Mouse (Mus musculus): ENCODE measurements around the gene Plxnd1. TPM values are rescaled to one million over a fixed set of nuclear protein-coding genes. Genes with fewer than 3 reads are reported as not detected.

The Plxnd1 gene
- polyA plus RNA-seq, 1 experiment, result 24.2 TPM

GRCm38 (mm10) chr6:115945633-115946032 lies 49.2 kb downstream of the Plxnd1 start:
- Histone ChIP-seq H3K27ac (ENCODE audit: insufficient read depth, low read length) (no peak overlapping the region), H3K4me1 (ENCODE audit: control insufficient read depth, insufficient read depth, low read length) (no peaks in the 10 kb centered on the region), H3K4me3 (replicated peaks; ENCODE audit: insufficient read depth, low read depth, low read length) (no peak overlapping the region), H3K27me3 (ENCODE audit: control insufficient read depth, insufficient read depth, low read length) (no peaks in the 10 kb centered on the region)
- 91% methylated on average over 8 of the region's 8 CpGs for WGBS
- DNase-seq, result no peak
- TF ChIP-seq POLR2A (IDR thresholded peaks at IDR 0.05; ENCODE audit: borderline replicate concordance, insufficient read depth, low read length), result no peak
- no peak for TF ChIP-seq CTCF (IDR thresholded peaks at IDR 0.05; ENCODE audit: borderline replicate concordance, insufficient read depth, low read depth, low read length)

- 94% methylated on average over 5 of the region's 5 CpGs for WGBS
- no peak for DNase-seq
- Histone ChIP-seq H3K27me3 (ENCODE audit: control insufficient read depth, insufficient read depth, low read length) (no peaks in the 10 kb centered on the region), H3K4me3 (replicated peaks; ENCODE audit: insufficient read depth, low read depth, low read length) (no peak within 1 kb of the TSS), H3K4me1 (ENCODE audit: control insufficient read depth, insufficient read depth, low read length) (no peaks in the 10 kb centered on the region), H3K27ac (ENCODE audit: insufficient read depth, low read length) (no peak within 1 kb of the TSS)
- TF ChIP-seq CTCF (IDR thresholded peaks at IDR 0.05; ENCODE audit: borderline replicate concordance, insufficient read depth, low read depth, low read length) (no peak), POLR2A (IDR thresholded peaks at IDR 0.05; ENCODE audit: borderline replicate concordance, insufficient read depth, low read length) (no peak)
These were observed 50.2 kb downstream of the Plxnd1 start, which contains the start of gene H1foo for GRCm38 (mm10) chr6:115944638-115945037. H1foo (plus strand) TSS chr6:115944938.

- Histone ChIP-seq H3K4me1 (ENCODE audit: control insufficient read depth, insufficient read depth, low read length) (no peaks in the 10 kb centered on the region), H3K4me3 (replicated peaks; ENCODE audit: insufficient read depth, low read depth, low read length) (no peak overlapping the region), H3K27me3 (ENCODE audit: control insufficient read depth, insufficient read depth, low read length) (no peaks in the 10 kb centered on the region), H3K27ac (ENCODE audit: insufficient read depth, low read length) (no peak overlapping the region)
- WGBS, result 91% methylated on average over 9 of the region's 9 CpGs
- no peak for TF ChIP-seq CTCF (IDR thresholded peaks at IDR 0.05; ENCODE audit: borderline replicate concordance, insufficient read depth, low read depth, low read length)
- no peak for TF ChIP-seq POLR2A (IDR thresholded peaks at IDR 0.05; ENCODE audit: borderline replicate concordance, insufficient read depth, low read length)
- DNase-seq, result no peak
These were observed 51.0 kb downstream of the Plxnd1 start for GRCm38 (mm10) chr6:115943498-115944427.

- no peak for DNase-seq
- H3K4me1 ChIP-seq (ENCODE audit: control insufficient read depth, insufficient read depth, low read length), result no peaks in the 10 kb centered on the region
- H3K4me3 ChIP-seq (replicated peaks; ENCODE audit: insufficient read depth, low read depth, low read length), result no peak overlapping the region
- TF ChIP-seq POLR2A (IDR thresholded peaks at IDR 0.05; ENCODE audit: borderline replicate concordance, insufficient read depth, low read length), result no peak
- TF ChIP-seq CTCF (IDR thresholded peaks at IDR 0.05; ENCODE audit: borderline replicate concordance, insufficient read depth, low read depth, low read length), result no peak
- no peaks in the 10 kb centered on the region for H3K27me3 ChIP-seq (ENCODE audit: control insufficient read depth, insufficient read depth, low read length)
- 20% methylated on average over 8 of the region's 12 CpGs for WGBS
- no peak overlapping the region for H3K27ac ChIP-seq (ENCODE audit: insufficient read depth, low read length)
These were observed 53.7 kb downstream of the Plxnd1 start for GRCm38 (mm10) chr6:115941128-115941527.

- TF ChIP-seq CTCF (IDR thresholded peaks at IDR 0.05; ENCODE audit: borderline replicate concordance, insufficient read depth, low read depth, low read length), result no peak
- no peak for TF ChIP-seq POLR2A (IDR thresholded peaks at IDR 0.05; ENCODE audit: borderline replicate concordance, insufficient read depth, low read length)
- no peak overlapping the region for H3K4me3 ChIP-seq (replicated peaks; ENCODE audit: insufficient read depth, low read depth, low read length)
- 27% methylated on average over 1 of the region's 1 CpGs for WGBS
- peaks cover 2% of the 10 kb centered on the region; the same call in 1 of the 2 replicates for H3K4me1 ChIP-seq (ENCODE audit: control insufficient read depth, insufficient read depth, low read length)
- DNase-seq, result no peak
- H3K27me3 ChIP-seq (ENCODE audit: control insufficient read depth, insufficient read depth, low read length), result no peaks in the 10 kb centered on the region
- H3K27ac ChIP-seq (ENCODE audit: insufficient read depth, low read length), result no peak overlapping the region
These were observed 54.2 kb downstream of the Plxnd1 start for GRCm38 (mm10) chr6:115940603-115941002.

- peaks cover 9% of the 10 kb centered on the region; the same call in 1 of the 2 replicates for H3K4me1 ChIP-seq (ENCODE audit: control insufficient read depth, insufficient read depth, low read length)
- H3K4me3 ChIP-seq (replicated peaks; ENCODE audit: insufficient read depth, low read depth, low read length), result no peak overlapping the region
- H3K27ac ChIP-seq (ENCODE audit: insufficient read depth, low read length), result no peak overlapping the region
- H3K27me3 ChIP-seq (ENCODE audit: control insufficient read depth, insufficient read depth, low read length), result no peaks in the 10 kb centered on the region
- 83% methylated on average over 1 of the region's 1 CpGs for WGBS
- TF ChIP-seq CTCF (IDR thresholded peaks at IDR 0.05; ENCODE audit: borderline replicate concordance, insufficient read depth, low read depth, low read length) (no peak), POLR2A (IDR thresholded peaks at IDR 0.05; ENCODE audit: borderline replicate concordance, insufficient read depth, low read length) (no peak)
- DNase-seq, result no peak
These were observed 56.0 kb downstream of the Plxnd1 start for GRCm38 (mm10) chr6:115938798-115939197.

- Histone ChIP-seq H3K27ac (ENCODE audit: insufficient read depth, low read length) (no peak overlapping the region), H3K4me1 (ENCODE audit: control insufficient read depth, insufficient read depth, low read length) (peaks cover 9% of the 10 kb centered on the region; the same call in 1 of the 2 replicates), H3K27me3 (ENCODE audit: control insufficient read depth, insufficient read depth, low read length) (no peaks in the 10 kb centered on the region), H3K4me3 (replicated peaks; ENCODE audit: insufficient read depth, low read depth, low read length) (no peak overlapping the region)
- TF ChIP-seq POLR2A (IDR thresholded peaks at IDR 0.05; ENCODE audit: borderline replicate concordance, insufficient read depth, low read length), result no peak
- no peak for TF ChIP-seq CTCF (IDR thresholded peaks at IDR 0.05; ENCODE audit: borderline replicate concordance, insufficient read depth, low read depth, low read length)
- WGBS, result 94% methylated on average over 2 of the region's 2 CpGs
- no peak for DNase-seq
These were observed 56.8 kb downstream of the Plxnd1 start for GRCm38 (mm10) chr6:115938011-115938410.

GRCm38 (mm10) chr6:115935544-115935943 lies 59.3 kb downstream of the Plxnd1 start:
- Histone ChIP-seq H3K27ac (ENCODE audit: insufficient read depth, low read length) (no peak overlapping the region), H3K4me3 (replicated peaks; ENCODE audit: insufficient read depth, low read depth, low read length) (no peak overlapping the region), H3K4me1 (ENCODE audit: control insufficient read depth, insufficient read depth, low read length) (peaks cover 9% of the 10 kb centered on the region; the same call in 1 of the 2 replicates), H3K27me3 (ENCODE audit: control insufficient read depth, insufficient read depth, low read length) (no peaks in the 10 kb centered on the region)
- DNase-seq, result no peak
- 33% methylated on average over 8 of the region's 8 CpGs for WGBS
- TF ChIP-seq POLR2A (IDR thresholded peaks at IDR 0.05; ENCODE audit: borderline replicate concordance, insufficient read depth, low read length), result no peak
- TF ChIP-seq CTCF (IDR thresholded peaks at IDR 0.05; ENCODE audit: borderline replicate concordance, insufficient read depth, low read depth, low read length), result no peak

Measured in cerebellum, adult 2 months (tissue).